Mouse (Mus musculus) liver, embryonic 14.5 days (tissue): ENCODE data around the gene Crim1.

Experiments
- CTCF ChIP-seq: IDR thresholded peaks from 2 replicates; pipeline ENCODE4 v1.5.1; 2016; ENCODE audit warnings: antibody characterized with exemption, low read depth, control low read depth
- EP300 ChIP-seq: IDR thresholded peaks from 2 replicates; pipeline ENCODE4 v1.6.1; 2016; ENCODE audit warnings: antibody characterized with exemption, low read depth

GRCm38 (mm10) chr17:78405336-78405735, 205.3 kb downstream of the Crim1 start:
- TF ChIP-seq CTCF (no peak), EP300 (no peak)
